Mouse (Mus musculus) megakaryocyte, embryonic 14.5 days (primary cell): Measurements from ENCODE around the gene Pwwp2b.

Experiments
- FLI1 ChIP-seq: IDR thresholded peaks from 2 replicates; pipeline ENCODE4 v1.6.1; 2012; ENCODE audit warnings: low read length, inconsistent platforms, mixed read lengths
- GATA1 ChIP-seq: IDR thresholded peaks from 3 replicates; pipeline ENCODE4 v1.6.1; 2012; ENCODE audit warnings: mixed read lengths, low read length, inconsistent platforms, borderline replicate concordance

DNA sequence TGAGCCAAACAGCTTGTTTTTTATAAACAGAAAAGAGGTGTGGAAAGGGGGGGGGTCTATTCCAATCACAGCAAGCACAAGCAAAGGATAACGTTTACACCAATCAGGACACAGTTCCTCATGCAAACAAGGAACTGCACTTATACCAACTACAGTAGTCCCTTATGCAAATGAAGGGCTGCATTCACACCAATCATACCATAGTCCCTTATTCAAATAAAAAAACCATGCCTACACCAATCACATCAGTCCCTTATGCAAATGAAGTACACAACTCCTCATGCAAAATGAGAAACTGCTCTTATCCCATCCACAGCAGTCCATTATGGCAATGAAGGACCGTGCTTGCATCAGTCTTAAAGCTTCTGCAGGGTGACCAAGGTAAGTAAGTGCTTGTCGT, 66.4 kb downstream of the Pwwp2b start:
- TF ChIP-seq GATA1 (no peak), FLI1 (no peak)
